Mouse (Mus musculus): ENCODE measurements at regions not wholly inside any gene's neighbourhood (a gene's known extent, or its start where the extent isn't known, plus 50 kb on each side); places are given as distances from the start of the nearest gene placed in this dataset.

- no peak for DNase-seq (ENCODE audit: low spot score in 2 of 2)
These were observed 54.4 kb downstream of the Irf2bpl start for GRCm38 (mm10) chr12:86830247-86830585.

DNA sequence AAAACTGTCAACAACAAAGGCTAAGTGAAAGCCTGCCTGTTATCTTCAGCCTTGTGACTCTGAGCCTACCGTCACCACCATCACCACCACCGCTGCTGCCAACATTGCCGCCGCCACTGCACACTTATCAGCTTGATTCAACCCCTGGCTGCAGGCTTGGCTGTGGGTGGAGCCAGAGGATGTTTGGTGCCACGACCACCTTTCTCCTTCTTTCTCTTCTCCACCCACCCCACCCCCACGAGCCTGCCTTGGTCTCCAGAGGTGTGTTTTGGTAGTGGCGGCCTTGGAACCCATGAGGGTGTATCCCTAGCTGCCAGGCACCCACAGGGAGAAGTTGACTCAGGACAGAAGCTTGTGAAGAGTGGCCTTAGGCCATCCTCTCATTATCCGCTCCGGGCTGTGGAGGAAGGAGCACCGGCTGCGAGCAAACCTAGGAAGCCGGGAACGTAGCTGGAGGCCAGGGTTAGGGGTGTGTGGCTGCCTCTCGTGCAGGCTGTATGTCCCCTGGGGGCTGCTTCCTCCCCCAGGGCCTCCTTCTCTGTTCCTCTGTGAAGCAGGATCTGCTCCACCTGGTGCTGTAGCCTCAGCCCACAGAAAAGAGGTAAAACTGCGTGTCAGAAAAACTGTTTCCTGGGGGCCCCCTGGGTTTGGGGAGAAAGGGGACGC lies 54.9 kb downstream of the Irf2bpl start:
- DNase-seq (ENCODE audit: low spot score in 2 of 2) = peak in 1 of 2 experiments; percentile 59

GRCm38 (mm10) chr12:86827241-86827606 lies 57.4 kb downstream of the Irf2bpl start:
- DNase-seq (ENCODE audit: low spot score in 2 of 2) = no peak

GRCm38 (mm10) chr12:86826420-86827240 lies 58.0 kb downstream of the Irf2bpl start:
- peak; percentile 55 to 65 for DNase-seq (ENCODE audit: low spot score in 2 of 2)

DNA sequence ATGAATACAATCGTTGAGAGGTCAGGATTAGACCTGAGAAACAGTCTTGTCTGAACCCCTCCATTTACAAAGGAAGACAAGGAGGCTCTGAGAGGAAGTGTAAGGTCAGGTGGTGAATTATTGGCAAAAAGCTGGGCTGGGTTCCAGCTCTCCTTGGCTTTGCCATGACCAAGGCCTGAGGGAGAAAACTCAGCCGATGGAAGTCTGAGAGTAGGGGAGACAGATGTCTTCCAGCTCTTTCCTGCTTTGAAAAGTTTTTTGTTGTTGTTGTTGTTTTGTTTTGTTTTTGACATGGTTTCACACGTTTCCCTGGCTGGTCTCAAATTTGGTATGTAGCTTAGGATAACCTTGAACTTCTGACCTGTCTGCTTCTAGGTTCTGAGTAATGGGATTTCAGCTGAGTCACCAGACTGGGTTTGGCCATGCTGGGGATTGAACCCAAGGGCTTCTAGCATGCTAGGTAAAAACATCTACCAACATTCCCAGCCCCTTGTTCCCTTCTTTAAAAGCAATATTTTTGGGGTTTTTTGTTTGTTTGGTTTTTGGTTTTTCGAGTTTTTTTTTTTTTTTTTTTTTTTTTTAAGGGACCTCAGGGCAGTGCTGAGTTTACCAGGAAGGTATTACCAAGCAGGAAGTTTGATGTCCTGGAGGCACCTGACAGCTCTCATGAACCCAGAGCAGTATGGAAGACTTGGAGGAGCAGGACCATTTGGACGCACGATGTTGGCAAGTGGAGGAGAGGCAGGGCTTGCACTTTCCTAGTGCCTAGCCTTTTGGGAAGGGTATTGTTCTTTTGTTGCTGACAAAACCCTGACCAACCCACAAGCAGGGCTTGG lies 58.8 kb downstream of the Irf2bpl start:
- DNase-seq (ENCODE audit: low spot score in 2 of 2) = no peak

- peak; percentile 92 for DNase-seq (ENCODE audit: low spot score in 2 of 2)
These were observed 59.6 kb downstream of the Irf2bpl start for GRCm38 (mm10) chr12:86824860-86825583.

DNA sequence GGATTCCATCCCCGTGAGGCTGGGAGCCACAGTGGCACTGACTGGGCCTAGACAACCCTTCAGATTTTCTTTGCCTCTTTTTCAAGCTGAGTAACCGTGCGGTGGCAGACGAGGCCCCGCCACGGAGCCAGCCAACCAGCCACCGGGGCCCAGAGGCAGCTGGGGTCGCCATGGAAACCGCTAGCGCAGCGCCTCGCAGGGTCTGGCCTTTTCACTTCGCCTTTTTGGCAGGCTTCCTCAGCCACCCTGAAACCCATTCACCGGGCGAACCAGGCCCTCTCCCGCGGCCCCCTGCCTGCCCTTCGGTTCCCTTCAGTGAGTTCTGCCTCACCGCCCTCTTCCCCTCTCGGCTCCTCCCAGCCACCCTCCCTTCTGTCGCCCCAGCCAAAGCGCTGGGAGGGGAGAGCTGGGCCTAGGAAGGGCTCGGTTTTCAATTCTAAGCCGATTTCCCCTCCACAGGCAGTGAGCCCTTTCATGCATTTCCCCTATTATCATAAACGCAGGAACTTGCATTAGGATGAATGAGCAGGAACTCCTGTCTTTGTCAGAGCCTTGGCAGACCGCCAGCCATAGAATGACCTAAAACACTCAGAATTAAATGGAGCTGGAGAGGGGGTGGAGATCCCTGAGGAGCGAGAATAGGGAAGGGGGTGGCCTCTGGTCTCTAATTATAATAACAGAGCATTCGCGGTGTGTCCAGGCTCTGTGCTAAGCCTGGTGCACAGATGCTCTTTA lies 60.6 kb downstream of the Irf2bpl start:
- peak; percentile 91 to 95 for DNase-seq (ENCODE audit: low spot score in 2 of 2)

- no peak for DNase-seq (ENCODE audit: low spot score in 2 of 2)
These were observed 61.1 kb downstream of the Irf2bpl start for GRCm38 (mm10) chr12:86823488-86823854.

GRCm38 (mm10) chr12:86821183-86821582 lies 63.4 kb downstream of the Irf2bpl start:
- no peak for DNase-seq (ENCODE audit: low spot score in 2 of 2)

DNA sequence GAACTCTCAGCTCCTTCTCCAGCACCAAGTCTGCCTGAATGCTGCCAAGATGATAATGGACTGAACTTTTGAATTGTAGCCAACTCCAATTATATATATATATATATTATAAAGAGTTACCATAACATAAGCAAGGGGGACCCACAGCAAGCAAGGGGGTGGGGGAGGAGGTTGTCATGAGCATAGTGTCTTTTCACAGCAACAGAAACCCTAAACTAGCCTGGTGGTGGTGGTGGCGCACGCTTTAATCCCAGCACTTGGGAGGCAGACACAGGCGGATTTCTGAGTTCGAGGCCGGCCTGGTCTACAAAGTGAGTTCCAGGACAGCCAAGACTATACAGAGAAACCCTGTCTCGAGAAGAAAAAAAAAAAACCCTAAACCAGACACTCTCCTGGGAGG lies 65.0 kb downstream of the Irf2bpl start:
- no peak for DNase-seq (ENCODE audit: low spot score in 2 of 2)

DNA sequence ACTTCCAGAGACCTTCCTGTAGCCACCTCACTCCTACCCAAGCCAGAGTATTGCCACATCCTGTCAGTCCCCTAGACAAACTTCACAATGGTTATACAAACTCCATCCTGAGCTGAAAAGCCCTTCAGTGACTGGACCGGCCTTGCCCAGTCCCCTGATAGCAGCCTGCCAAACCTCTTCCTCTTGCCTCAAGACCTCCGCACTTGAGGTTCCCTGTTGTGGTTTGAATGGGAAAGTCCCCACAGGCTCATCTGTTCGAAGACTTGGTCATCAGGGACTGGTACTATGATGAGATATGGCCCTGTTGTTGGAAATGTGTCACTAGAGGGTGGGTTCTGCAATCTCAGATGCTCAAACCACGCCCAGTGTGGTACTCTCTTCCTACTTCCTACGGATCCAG lies 65.4 kb downstream of the Irf2bpl start:
- DNase-seq (ENCODE audit: low spot score in 2 of 2) = no peak

DNA sequence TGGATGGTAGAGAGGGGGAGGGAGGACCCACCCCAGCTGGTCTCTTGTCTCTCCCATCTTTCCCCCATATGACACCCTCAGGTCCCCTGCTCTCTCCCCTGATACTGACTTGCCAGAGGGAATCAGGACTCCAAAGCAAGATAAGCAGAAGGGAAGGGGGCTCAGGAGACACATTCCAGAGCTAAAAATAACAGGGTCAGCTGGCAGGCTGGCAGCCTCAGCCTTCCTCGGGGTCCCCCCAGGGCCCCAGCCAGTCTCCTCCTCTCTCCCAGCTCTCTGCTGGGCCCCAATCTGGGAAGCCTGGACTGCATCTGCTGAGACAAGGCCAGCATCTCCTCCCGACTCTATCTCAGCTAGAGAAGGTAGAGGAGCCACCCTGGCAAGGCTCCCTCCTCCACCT lies 66.4 kb downstream of the Irf2bpl start:
- no peak for DNase-seq (ENCODE audit: low spot score in 2 of 2)

- DNase-seq (ENCODE audit: low spot score in 2 of 2) = peak; percentile 81 to 82
These were observed 67.6 kb downstream of the Irf2bpl start for GRCm38 (mm10) chr12:86816702-86817610.

GRCm38 (mm10) chr12:86816171-86816701 lies 68.4 kb downstream of the Irf2bpl start:
- DNase-seq (ENCODE audit: low spot score in 2 of 2) = peak; percentile 75 to 81

- no peak for DNase-seq (ENCODE audit: low spot score in 2 of 2)
These were observed 69.9 kb downstream of the Irf2bpl start for GRCm38 (mm10) chr12:86814740-86815139.
